Mouse (Mus musculus): ENCODE data around the gene G6pc3. TPM values are rescaled to one million over a fixed set of nuclear protein-coding genes. Genes with fewer than 3 reads are reported as not detected.
"Not testable (repeated sequence)": the region's sequence is repeated elsewhere in the genome, so short reads cannot be mapped to it uniquely, and the experiment has no call there.

Gene G6pc3
- polyA plus RNA-seq (2016; fragmentation: Nextera tagmentation; extraction: Ambion mirVana), result 32.3 and 37.8 TPM in 2 replicates

GRCm38 (mm10) chr11:102189461-102190436, at the start of gene G6pc3:
G6pc3 (plus strand) TSS chr11:102189620.
- peaks cover 30% of the 10 kb centered on the region for H3K36me3 ChIP-seq
- 4% methylated on average over 50 of the region's 50 CpGs for WGBS
- peak; percentile 88 for DNase-seq (ENCODE audit: low spot score)
- peak within 1 kb of the TSS; percentile 87 for H3K27ac ChIP-seq
- H3K4me3 ChIP-seq, result peak within 1 kb of the TSS; percentile 72
- no peaks in the 10 kb centered on the region for H3K27me3 ChIP-seq (ENCODE audit: insufficient read depth, poor library complexity, severe bottlenecking)
- no peaks in the 10 kb centered on the region for H3K9me3 ChIP-seq
- peaks cover 35% of the 10 kb centered on the region for H3K4me1 ChIP-seq (replicated peaks)

- no peak overlapping the region for H3K4me3 ChIP-seq
- no peaks in the 10 kb centered on the region for H3K36me3 ChIP-seq
- H3K27me3 ChIP-seq (ENCODE audit: insufficient read depth, poor library complexity, severe bottlenecking), result peaks cover 69% of the 10 kb centered on the region
- H3K9me3 ChIP-seq, result no peaks in the 10 kb centered on the region
- H3K4me1 ChIP-seq (replicated peaks), result peaks cover 9% of the 10 kb centered on the region
- H3K27ac ChIP-seq, result no peak overlapping the region
- peak; percentile 67 for DNase-seq (ENCODE audit: low spot score)
- WGBS, result 4% methylated on average over 5 of the region's 5 CpGs
These were observed 48.9 kb upstream of the G6pc3 start for GRCm38 (mm10) chr11:102140508-102140907.

GRCm38 (mm10) chr11:102142355-102142754, 47.1 kb upstream of the G6pc3 start:
- DNase-seq (ENCODE audit: low spot score), result no peak
- no peaks in the 10 kb centered on the region for H3K9me3 ChIP-seq
- H3K27me3 ChIP-seq (ENCODE audit: insufficient read depth, poor library complexity, severe bottlenecking), result peaks cover 76% of the 10 kb centered on the region
- no peak overlapping the region for H3K4me3 ChIP-seq
- H3K36me3 ChIP-seq, result no peaks in the 10 kb centered on the region
- H3K27ac ChIP-seq, result no peak overlapping the region
- 74% methylated on average over 7 of the region's 7 CpGs for WGBS
- peaks cover 28% of the 10 kb centered on the region for H3K4me1 ChIP-seq (replicated peaks)

DNA sequence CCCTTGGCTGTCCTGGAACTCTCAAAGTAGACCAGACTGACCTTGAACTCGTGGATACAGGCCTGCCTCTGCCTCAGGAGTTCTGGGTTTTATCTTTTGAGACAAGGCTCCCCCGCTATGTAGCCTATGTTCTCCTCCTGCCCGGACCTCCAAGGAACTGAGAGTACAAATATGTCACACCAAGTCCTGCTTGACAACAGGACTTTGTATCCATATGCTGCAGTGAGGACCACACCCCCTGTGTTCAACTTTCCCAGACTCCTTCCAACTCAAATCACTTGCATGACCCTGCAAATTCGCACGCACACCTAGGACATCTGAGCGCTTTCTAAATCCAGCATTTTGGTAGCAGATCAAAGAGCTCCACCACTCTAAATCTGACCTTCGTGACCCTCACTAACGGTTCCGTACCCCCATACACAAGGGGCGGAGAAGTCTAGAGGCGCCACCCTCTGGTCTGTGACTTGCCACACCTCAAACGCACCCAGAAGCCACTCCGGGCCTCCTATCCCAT, 44.4 kb upstream of the G6pc3 start:
- H3K27me3 ChIP-seq (ENCODE audit: insufficient read depth, poor library complexity, severe bottlenecking), result peaks cover 80% of the 10 kb centered on the region
- H3K27ac ChIP-seq, result no peak overlapping the region
- peaks cover 30% of the 10 kb centered on the region for H3K4me1 ChIP-seq (replicated peaks)
- WGBS, result 25% methylated on average over 13 of the region's 13 CpGs
- no peak for DNase-seq (ENCODE audit: low spot score)
- no peaks in the 10 kb centered on the region for H3K36me3 ChIP-seq
- H3K9me3 ChIP-seq, result no peaks in the 10 kb centered on the region
- H3K4me3 ChIP-seq, result peak overlapping the region; percentile 47

- peaks cover 80% of the 10 kb centered on the region for H3K27me3 ChIP-seq (ENCODE audit: insufficient read depth, poor library complexity, severe bottlenecking)
- DNase-seq (ENCODE audit: low spot score), result peak; percentile 41
- H3K4me1 ChIP-seq (replicated peaks), result peaks cover 30% of the 10 kb centered on the region
- H3K36me3 ChIP-seq, result no peaks in the 10 kb centered on the region
- H3K27ac ChIP-seq, result no peak within 1 kb of the TSS
- WGBS, result 2% methylated on average over 50 of the region's 50 CpGs
- no peaks in the 10 kb centered on the region for H3K9me3 ChIP-seq
- H3K4me3 ChIP-seq, result peak within 1 kb of the TSS; percentile 47
These were observed 43.9 kb upstream of the G6pc3 start, which contains the start of gene Nags for GRCm38 (mm10) chr11:102145471-102146001. Nags (plus strand) TSS chr11:102145513.

- Histone ChIP-seq H3K4me3 (peak overlapping the region; percentile 47), H3K27ac (no peak overlapping the region), H3K27me3 (ENCODE audit: insufficient read depth, poor library complexity, severe bottlenecking) (peaks cover 80% of the 10 kb centered on the region), H3K9me3 (no peaks in the 10 kb centered on the region), H3K36me3 (no peaks in the 10 kb centered on the region), H3K4me1 (replicated peaks) (peaks cover 30% of the 10 kb centered on the region)
- peak; percentile 19 for DNase-seq (ENCODE audit: low spot score)
- WGBS, result 5% methylated on average over 16 of the region's 16 CpGs
These were observed 43.4 kb upstream of the G6pc3 start for GRCm38 (mm10) chr11:102146005-102146404.

DNA sequence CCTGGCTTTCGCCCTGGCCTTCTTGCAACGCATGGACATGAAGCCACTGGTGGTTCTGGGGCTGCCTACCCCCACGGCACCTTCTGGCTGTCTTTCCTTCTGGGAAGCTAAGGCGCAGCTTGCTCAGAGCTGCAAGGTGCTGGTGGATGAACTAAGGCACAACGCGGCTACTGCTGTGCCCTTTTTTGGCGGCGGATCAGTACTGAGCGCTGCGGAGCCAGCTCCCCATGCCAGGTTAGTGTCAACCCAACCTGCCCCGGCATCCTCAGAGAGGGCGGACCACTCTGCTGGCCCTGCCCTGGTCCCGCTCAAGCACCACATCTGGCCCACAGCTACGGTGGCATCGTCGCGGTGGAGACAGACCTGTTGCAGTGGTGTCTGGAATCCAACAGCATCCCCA, 42.9 kb upstream of the G6pc3 start:
- Histone ChIP-seq H3K4me1 (replicated peaks) (peaks cover 30% of the 10 kb centered on the region), H3K27me3 (ENCODE audit: insufficient read depth, poor library complexity, severe bottlenecking) (peaks cover 80% of the 10 kb centered on the region), H3K4me3 (peak overlapping the region; percentile 47), H3K9me3 (no peaks in the 10 kb centered on the region), H3K36me3 (no peaks in the 10 kb centered on the region), H3K27ac (no peak overlapping the region)
- no peak for DNase-seq (ENCODE audit: low spot score)
- 10% methylated on average over 17 of the region's 17 CpGs for WGBS

- H3K36me3 ChIP-seq, result peaks cover 4% of the 10 kb centered on the region
- WGBS, result 14% methylated on average over 34 of the region's 34 CpGs
- no peak overlapping the region for H3K27ac ChIP-seq
- H3K4me1 ChIP-seq (replicated peaks), result peaks cover 30% of the 10 kb centered on the region
- 0 out of 2 replicates have a peak overlapping the region, but pooled peaks have one; percentile 20 for H3K4me3 ChIP-seq
- no peaks in the 10 kb centered on the region for H3K9me3 ChIP-seq
- DNase-seq (ENCODE audit: low spot score), result peak; percentile 23
- H3K27me3 ChIP-seq (ENCODE audit: insufficient read depth, poor library complexity, severe bottlenecking), result peaks cover 75% of the 10 kb centered on the region
These were observed 42.0 kb upstream of the G6pc3 start for GRCm38 (mm10) chr11:102147213-102147989.

DNA sequence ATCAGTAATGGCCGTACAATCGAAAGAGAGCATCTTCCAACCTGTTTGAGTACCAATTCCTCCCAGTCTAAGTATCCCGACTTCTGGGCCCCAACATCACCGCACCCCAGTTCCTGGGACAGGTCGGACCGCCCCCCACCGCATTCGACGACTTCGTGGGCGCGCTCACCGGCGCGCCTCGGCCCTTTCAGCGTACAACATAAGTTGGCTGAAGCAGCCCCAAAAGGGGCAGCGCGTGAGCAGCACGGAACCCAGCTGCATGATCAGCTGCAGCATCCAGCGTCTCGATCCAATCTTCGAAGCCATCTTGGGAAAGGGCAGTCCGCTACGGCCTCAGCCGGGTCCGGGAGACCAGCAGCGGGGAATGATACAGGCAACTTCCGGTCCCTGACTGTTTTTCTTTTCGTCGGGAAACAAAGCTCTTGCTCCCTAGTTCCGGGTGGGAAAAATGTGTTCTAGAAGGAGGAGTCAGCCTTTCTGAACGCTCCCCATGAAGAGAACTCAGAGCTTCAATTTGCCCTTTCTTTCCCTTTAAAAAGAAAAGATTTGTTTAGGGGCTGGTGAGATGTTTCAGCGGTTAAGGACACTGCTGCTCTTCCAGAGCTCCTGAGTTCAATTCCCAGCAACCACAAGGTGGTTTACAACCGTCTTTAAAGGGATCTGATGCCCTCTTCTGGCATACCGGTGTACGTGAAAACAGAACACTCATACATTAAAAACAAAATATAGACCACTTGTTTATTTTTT, 33.2 kb upstream of the G6pc3 start, which contains the start of gene Tmem101:
Gene Tmem101, minus strand, starts transcription at position 366 of the 747 bp plus-strand sequence.
- H3K27me3 ChIP-seq (ENCODE audit: insufficient read depth, poor library complexity, severe bottlenecking), result no peaks in the 10 kb centered on the region
- H3K9me3 ChIP-seq, result no peaks in the 10 kb centered on the region
- DNase-seq (ENCODE audit: low spot score), result peak; percentile 88
- peaks cover 15% of the 10 kb centered on the region for H3K4me1 ChIP-seq (replicated peaks)
- under 1% methylated on average over 37 of the region's 37 CpGs for WGBS
- H3K4me3 ChIP-seq, result peak within 1 kb of the TSS; percentile 89
- peak within 1 kb of the TSS; percentile 91 for H3K27ac ChIP-seq
- peaks cover 36% of the 10 kb centered on the region for H3K36me3 ChIP-seq

DNA sequence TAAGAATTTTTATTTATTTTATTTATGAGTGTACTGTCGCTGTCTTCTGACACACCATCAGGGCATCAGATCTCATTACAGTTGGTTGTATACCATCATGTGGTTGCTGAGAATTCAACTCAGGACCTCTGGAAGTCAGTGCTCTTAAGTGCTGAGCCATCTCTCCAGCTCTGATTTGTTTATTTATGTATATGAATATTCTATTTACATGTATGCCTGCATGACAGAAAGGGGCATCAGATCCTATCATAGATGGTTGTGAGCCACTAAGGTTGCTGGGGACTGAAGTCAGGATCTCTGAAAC, 32.7 kb upstream of the G6pc3 start:
- no peaks in the 10 kb centered on the region for H3K9me3 ChIP-seq
- H3K36me3 ChIP-seq, result peaks cover 41% of the 10 kb centered on the region
- H3K4me3 ChIP-seq, result no peak overlapping the region
- no peak for DNase-seq (ENCODE audit: low spot score)
- H3K4me1 ChIP-seq (replicated peaks), result peaks cover 15% of the 10 kb centered on the region
- no peaks in the 10 kb centered on the region for H3K27me3 ChIP-seq (ENCODE audit: insufficient read depth, poor library complexity, severe bottlenecking)
- no peak overlapping the region; the same call in 1 of the 2 replicates for H3K27ac ChIP-seq
- WGBS, result 2% methylated on average over 1 of the region's 1 CpGs

GRCm38 (mm10) chr11:102158024-102158423, 31.4 kb upstream of the G6pc3 start:
- not testable (repeated sequence) for DNase-seq (ENCODE audit: low spot score); H3K4me3 ChIP-seq; H3K27ac ChIP-seq; H3K27me3 ChIP-seq (ENCODE audit: insufficient read depth, poor library complexity, severe bottlenecking); H3K9me3 ChIP-seq
- 85% methylated on average over 2 of the region's 2 CpGs for WGBS
- Histone ChIP-seq H3K36me3 (peaks cover 43% of the 10 kb centered on the region), H3K4me1 (replicated peaks) (peaks cover 15% of the 10 kb centered on the region)

GRCm38 (mm10) chr11:102159781-102160180, 29.6 kb upstream of the G6pc3 start:
- Histone ChIP-seq H3K27ac (no peak overlapping the region), H3K27me3 (ENCODE audit: insufficient read depth, poor library complexity, severe bottlenecking) (no peaks in the 10 kb centered on the region), H3K4me3 (no peak overlapping the region), H3K4me1 (replicated peaks) (peaks cover 10% of the 10 kb centered on the region), H3K36me3 (peaks cover 43% of the 10 kb centered on the region), H3K9me3 (no peaks in the 10 kb centered on the region)
- 82% methylated on average over 5 of the region's 5 CpGs for WGBS
- DNase-seq (ENCODE audit: low spot score), result no peak
